ENCODE assay signal across 8 mouse cellular contexts in genomic region chr7:63444484-63445345, GRCm38 (mm10). TPM values are rescaled to one million over a fixed set of nuclear protein-coding genes. Genes with fewer than 3 reads are reported as not detected.
DNase-seq lines count a peak whose midpoint lies in the region; ATAC-seq and TF ChIP-seq lines count a peak whose summit lies in the region.

Gene Otud7a (plus strand): TSS chr7:63444751.

- in situ Hi-C loops in Patski (cut with MboI; ENCODE audit: low pct_unique_long_range_greater_than_20kb), result no loop called here

- no peak for TF ChIP-seq CTCF in Patski (IDR thresholded peaks at IDR 0.05)
- TF ChIP-seq CTCF in layer of hippocampus, adult 2 months (conservative IDR thresholded peaks at IDR 0.05), result no peak

- intact Hi-C loops in heart, postnatal 10 days (cut with DNase I), result no loop called here

- H3K4me1 ChIP-seq in forebrain, embryonic 11.5 days (replicated peaks; ENCODE audit: control insufficient read depth, insufficient read depth, low read length), result no peaks in the 10 kb centered on the region
- H3K4me1 ChIP-seq in liver, embryonic 16.5 days (ENCODE audit: control insufficient read depth, low read depth, low read length), result no peaks in the 10 kb centered on the region

- H3K9ac ChIP-seq in forebrain, embryonic 11.5 days (ENCODE audit: low read length), result peak within 1 kb of the TSS; percentile 64
- H3K9ac ChIP-seq in liver, embryonic 16.5 days (ENCODE audit: low read depth, low read length), result no peak within 1 kb of the TSS

- CTCF ChIA-PET in Patski (lab: Charles Lee), result no interaction called here

- no peak for DNase-seq in Patski (ENCODE audit: low read depth, low spot score)
- DNase-seq in brain, embryonic 18.5 days (ENCODE audit: low read depth, low spot score), result peak; percentile 77
- DNase-seq in forebrain, embryonic 11.5 days (ENCODE audit: low spot score), result peak; percentile 93
- peak; percentile 36 to 44 for DNase-seq in heart, postnatal 10 days
- DNase-seq in layer of hippocampus, adult 2 months (ENCODE audit: low spot score in 2 of 2), result peak; percentile 91 to 95
- peak; percentile 80 for DNase-seq in retina, postnatal 7 days (ENCODE audit: low read depth, low spot score)
- no peak for DNase-seq in natural killer cell, adult 2 months (ENCODE audit: low spot score in 2 of 2)

- peak within 1 kb of the TSS; percentile 91 for H3K4me2 ChIP-seq in forebrain, embryonic 11.5 days (ENCODE audit: low read depth, low read length, severe bottlenecking)
- peak within 1 kb of the TSS; percentile 58 for H3K4me2 ChIP-seq in liver, embryonic 16.5 days (ENCODE audit: low read depth, low read length)

- ATAC-seq in Patski, result peak; percentile 68
- peak; percentile 93 for ATAC-seq in forebrain, embryonic 11.5 days (replicated peaks; ENCODE audit: low FRiP score)
- ATAC-seq in liver, embryonic 16.5 days (ENCODE audit: low read depth), result peak; percentile 39; the same call in 1 of the 2 replicates

- no peaks in the 10 kb centered on the region for H3K9me3 ChIP-seq in forebrain, embryonic 11.5 days (ENCODE audit: control insufficient read depth, low read length)
- H3K9me3 ChIP-seq in liver, embryonic 16.5 days (replicated peaks; ENCODE audit: control insufficient read depth, low read length), result no peaks in the 10 kb centered on the region

- H3K27ac ChIP-seq in forebrain, embryonic 11.5 days (ENCODE audit: low read depth, low read length), result 0 out of 2 replicates have a peak within 1 kb of the TSS, but pooled peaks have one; percentile 41
- peak within 1 kb of the TSS; percentile 98 for H3K27ac ChIP-seq in layer of hippocampus, adult 2 months
- H3K27ac ChIP-seq in liver, embryonic 16.5 days (ENCODE audit: low read length), result no peak within 1 kb of the TSS

- no peaks in the 10 kb centered on the region for H3K36me3 ChIP-seq in forebrain, embryonic 11.5 days (ENCODE audit: control insufficient read depth, insufficient read depth, low read length)
- no peaks in the 10 kb centered on the region for H3K36me3 ChIP-seq in liver, embryonic 16.5 days (ENCODE audit: control insufficient read depth, insufficient read depth)

- H3K4me3 ChIP-seq in forebrain, embryonic 11.5 days (ENCODE audit: low read depth, low read length), result peak within 1 kb of the TSS; percentile 71
- peak within 1 kb of the TSS; percentile 94 for H3K4me3 ChIP-seq in layer of hippocampus, adult 2 months
- H3K4me3 ChIP-seq in liver, embryonic 16.5 days (ENCODE audit: low read depth, low read length), result peak within 1 kb of the TSS; percentile 52

- under 1% methylated on average over 98 of the region's 123 CpGs for WGBS in forebrain, embryonic 11.5 days
- 1% methylated on average over 110 of the region's 123 CpGs for WGBS in liver, embryonic 16.5 days (ENCODE audit: insufficient replicate concordance)

- peaks cover 13% of the 10 kb centered on the region for H3K27me3 ChIP-seq in Patski
- peaks cover 3% of the 10 kb centered on the region; the same call in 1 of the 2 replicates for H3K27me3 ChIP-seq in forebrain, embryonic 11.5 days (ENCODE audit: control insufficient read depth, insufficient read depth, low read length)
- H3K27me3 ChIP-seq in liver, embryonic 16.5 days (ENCODE audit: control insufficient read depth, insufficient read depth, low read depth, low read length), result peaks cover 23% of the 10 kb centered on the region

- POLR2A ChIA-PET in Patski (lab: Charles Lee), result no interaction called here

RNA-seq across cellular contexts. Expression of gene Otud7a, which starts in this region (rescaled TPM):
- 1.2 TPM for polyA plus RNA-seq in Patski (2021)
- 1.6 and 1.7 TPM in 2 replicates for polyA plus RNA-seq in forebrain, embryonic 11.5 days (2014; fragmentation: Nextera tagmentation; extraction: Ambion mirVana)
- total RNA-seq in heart, postnatal 10 days (2021), result under 1 TPM; 0.12 to 0.22 TPM
- total RNA-seq in layer of hippocampus, adult 2 months (2021), result 10 to 100 TPM; 71.3 to 72.5 TPM
- not detected in 2 replicates for polyA plus RNA-seq in liver, embryonic 16.5 days (2015; fragmentation: Nextera tagmentation; extraction: Ambion mirVana)

Comparison
In these comparisons a context has a peak if more than half of its experiments do, and no peak if none do; other contexts are left out.
1. RNA of gene Otud7a (total RNA-seq): 71.3 to 72.5 TPM in layer of hippocampus, adult 2 months; 0.12 to 0.22 TPM in heart, postnatal 10 days; every median in the first group is over 10 times any median in the second.
2. Peak in DNase-seq in heart, postnatal 10 days; RNA of the gene not detected or under 1 TPM.
3. Peak in ATAC-seq, H3K4me3 ChIP-seq and H3K4me2 ChIP-seq in liver, embryonic 16.5 days; RNA of the gene not detected or under 1 TPM.
4. ATAC-seq: peak in every context shown above with its lines; median percentile 93 in forebrain, embryonic 11.5 days; 68 in Patski; 39 in liver, embryonic 16.5 days.
5. DNase-seq: peak in brain, embryonic 18.5 days (single experiment), forebrain, embryonic 11.5 days (single experiment), layer of hippocampus, adult 2 months (2 of 2) and retina, postnatal 7 days (single experiment); none in Patski (single experiment) and natural killer cell, adult 2 months (0 of 2).
6. Peak in every context shown above with its lines, with median percentiles within 50 percentile points of each other: H3K4me3 ChIP-seq.